Mouse (Mus musculus) CH12F3 (cell line): ENCODE results near the gene Usp40.

Experiments
- in situ Hi-C: fragments of 300-500 bp; cut with MboI; formaldehyde crosslinking; loops from 2 replicates; pipeline ENCODE4 v1.14.3; 2020; ENCODE audit warnings: low sequenced_read_pairs

The Usp40 gene

GRCm38 (mm10) chr1:87896921-87897320 lies 111.4 kb downstream of the Usp40 start:
- in situ Hi-C loops: no loop called here
